Mouse (Mus musculus): ENCODE measurements around the gene Olfr808. TPM values are rescaled to one million over a fixed set of nuclear protein-coding genes. Genes with fewer than 3 reads are reported as not detected.

The Olfr808 gene
- polyA plus RNA-seq (2014; fragmentation: Nextera tagmentation; extraction: Ambion mirVana) = not detected in 2 replicates

DNA sequence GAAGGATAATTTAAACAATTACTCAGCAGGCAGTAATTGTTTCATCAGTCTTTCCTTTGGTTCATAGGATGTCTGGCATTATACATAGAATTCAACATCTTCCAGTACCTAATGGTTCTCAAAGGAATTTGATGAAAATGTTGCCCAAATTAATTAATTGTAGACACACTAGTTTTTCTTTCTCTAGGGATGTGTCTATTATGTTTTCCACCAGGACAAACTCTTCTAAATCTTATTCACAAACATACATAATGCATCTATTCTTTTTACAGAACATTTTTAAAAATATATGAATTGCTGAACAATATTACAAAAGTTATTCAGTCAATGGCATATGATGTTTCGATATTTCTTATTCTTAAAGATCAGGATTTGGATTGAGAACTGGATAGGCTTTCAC is at the start of gene Olfr808:
Olfr808 (plus strand) TSS at position 301 of the 400 bp plus-strand sequence.
- no peak for ATAC-seq (replicated peaks; ENCODE audit: low FRiP score, low TSS enrichment, low read depth)
- Histone ChIP-seq H3K4me3 (ENCODE audit: low read depth, low read length) (no peak within 1 kb of the TSS), H3K9me3 (ENCODE audit: control insufficient read depth, low read length) (no peaks in the 10 kb centered on the region), H3K27me3 (replicated peaks; ENCODE audit: control insufficient read depth, insufficient read depth, low read length) (no peaks in the 10 kb centered on the region), H3K27ac (ENCODE audit: low read depth) (no peak within 1 kb of the TSS), H3K4me2 (ENCODE audit: low read length) (no peak within 1 kb of the TSS), H3K4me1 (replicated peaks; ENCODE audit: control insufficient read depth, insufficient read depth, low read length) (no peaks in the 10 kb centered on the region), H3K36me3 (ENCODE audit: control insufficient read depth, insufficient read depth, low read length) (no peaks in the 10 kb centered on the region), H3K9ac (ENCODE audit: low read length) (no peak within 1 kb of the TSS)
- 90% methylated on average over 1 of the region's 1 CpGs for WGBS
- DNase-seq (ENCODE audit: low spot score) = no peak

DNA sequence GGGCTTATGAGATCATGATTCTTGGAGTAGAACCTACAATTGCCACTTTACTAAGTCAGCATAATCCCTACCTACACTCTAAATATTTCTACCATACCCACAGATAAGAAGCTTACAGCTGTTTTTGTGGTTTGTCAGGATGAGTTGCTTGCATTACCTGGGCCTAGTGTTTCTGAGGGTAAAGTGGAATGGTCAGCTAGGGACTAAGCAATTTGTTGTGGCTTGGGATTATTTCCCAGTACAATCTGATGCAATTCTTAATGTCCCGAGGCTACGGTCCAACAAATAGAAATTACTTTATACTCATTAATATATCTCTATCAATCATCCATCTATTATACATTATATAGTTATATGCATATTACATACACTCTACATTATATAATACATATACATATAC is 36.0 kb upstream of the Olfr808 start, which contains the start of gene Olfr805:
Olfr805 (minus strand) TSS at position 101 of the 400 bp plus-strand sequence.
- Histone ChIP-seq H3K27ac (ENCODE audit: low read depth) (no peak within 1 kb of the TSS), H3K36me3 (ENCODE audit: control insufficient read depth, insufficient read depth, low read length) (no peaks in the 10 kb centered on the region), H3K9ac (ENCODE audit: low read length) (no peak within 1 kb of the TSS), H3K4me3 (ENCODE audit: low read depth, low read length) (no peak within 1 kb of the TSS), H3K9me3 (ENCODE audit: control insufficient read depth, low read length) (no peaks in the 10 kb centered on the region), H3K4me1 (replicated peaks; ENCODE audit: control insufficient read depth, insufficient read depth, low read length) (no peaks in the 10 kb centered on the region), H3K4me2 (ENCODE audit: low read length) (no peak within 1 kb of the TSS), H3K27me3 (replicated peaks; ENCODE audit: control insufficient read depth, insufficient read depth, low read length) (no peaks in the 10 kb centered on the region)
- WGBS = 95% methylated on average over 2 of the region's 2 CpGs
- no peak for ATAC-seq (replicated peaks; ENCODE audit: low FRiP score, low TSS enrichment, low read depth)
- DNase-seq (ENCODE audit: low spot score) = no peak

DNA sequence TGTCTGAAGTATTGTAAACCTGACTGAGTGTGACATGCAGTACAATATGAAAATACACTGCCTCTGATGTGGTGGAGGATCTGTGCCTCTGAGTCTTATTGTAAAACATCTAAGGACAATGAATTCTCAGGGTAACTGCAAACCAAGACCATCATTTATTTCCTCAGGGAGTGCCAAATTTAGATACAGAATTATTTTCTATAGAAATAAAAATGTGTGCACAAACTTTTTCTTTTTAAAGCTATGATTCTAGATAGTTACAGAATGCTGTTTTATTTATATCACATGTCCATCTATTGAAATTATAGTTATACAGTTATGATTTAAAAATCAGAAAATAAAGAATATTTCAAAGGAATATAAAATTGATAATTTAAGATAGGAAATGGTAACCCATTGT is 23.5 kb upstream of the Olfr808 start, which contains the start of gene Olfr806:
Olfr806 (minus strand) TSS at position 101 of the 400 bp plus-strand sequence.
- ATAC-seq (replicated peaks; ENCODE audit: low FRiP score, low TSS enrichment, low read depth) (no peak), DNase-seq (ENCODE audit: low spot score) (no peak)
- H3K27ac ChIP-seq (ENCODE audit: low read depth) = no peak within 1 kb of the TSS
- no peaks in the 10 kb centered on the region for H3K27me3 ChIP-seq (replicated peaks; ENCODE audit: control insufficient read depth, insufficient read depth, low read length)
- H3K4me2 ChIP-seq (ENCODE audit: low read length) = no peak within 1 kb of the TSS
- H3K36me3 ChIP-seq (ENCODE audit: control insufficient read depth, insufficient read depth, low read length) = no peaks in the 10 kb centered on the region
- no peaks in the 10 kb centered on the region for H3K9me3 ChIP-seq (ENCODE audit: control insufficient read depth, low read length)
- H3K9ac ChIP-seq (ENCODE audit: low read length) = no peak within 1 kb of the TSS
- no peaks in the 10 kb centered on the region for H3K4me1 ChIP-seq (replicated peaks; ENCODE audit: control insufficient read depth, insufficient read depth, low read length)
- H3K4me3 ChIP-seq (ENCODE audit: low read depth, low read length) = no peak within 1 kb of the TSS

DNA sequence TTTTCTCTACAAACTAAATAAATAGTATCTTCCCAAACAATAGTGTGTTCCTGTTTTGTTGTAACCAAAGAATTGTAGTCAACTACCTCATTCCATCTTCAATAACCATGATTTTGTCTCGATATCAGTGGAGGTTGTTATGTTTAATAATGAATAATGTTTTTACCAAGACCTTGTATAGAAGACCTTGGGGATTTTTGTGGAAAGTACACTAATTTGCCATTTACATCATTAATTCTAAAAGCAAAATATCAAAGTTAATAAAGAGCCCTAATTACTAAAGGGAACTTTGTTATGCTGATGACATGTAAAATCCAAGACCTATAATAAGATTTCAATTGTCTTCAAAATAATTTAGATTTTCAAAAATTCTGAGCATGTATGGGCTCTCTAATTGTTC is 7.6 kb upstream of the Olfr808 start, which contains the start of gene Olfr807:
Olfr807 (minus strand) TSS at position 101 of the 400 bp plus-strand sequence.
- H3K27ac ChIP-seq (ENCODE audit: low read depth) = no peak within 1 kb of the TSS
- WGBS = 79% methylated on average over 1 of the region's 1 CpGs
- H3K9me3 ChIP-seq (ENCODE audit: control insufficient read depth, low read length) = no peaks in the 10 kb centered on the region
- H3K4me2 ChIP-seq (ENCODE audit: low read length) = no peak within 1 kb of the TSS
- ATAC-seq (replicated peaks; ENCODE audit: low FRiP score, low TSS enrichment, low read depth) = no peak
- H3K36me3 ChIP-seq (ENCODE audit: control insufficient read depth, insufficient read depth, low read length) = no peaks in the 10 kb centered on the region
- DNase-seq (ENCODE audit: low spot score) = no peak
- H3K9ac ChIP-seq (ENCODE audit: low read length) = no peak within 1 kb of the TSS
- no peaks in the 10 kb centered on the region for H3K27me3 ChIP-seq (replicated peaks; ENCODE audit: control insufficient read depth, insufficient read depth, low read length)
- H3K4me1 ChIP-seq (replicated peaks; ENCODE audit: control insufficient read depth, insufficient read depth, low read length) = no peaks in the 10 kb centered on the region
- no peak within 1 kb of the TSS for H3K4me3 ChIP-seq (ENCODE audit: low read depth, low read length)

DNA sequence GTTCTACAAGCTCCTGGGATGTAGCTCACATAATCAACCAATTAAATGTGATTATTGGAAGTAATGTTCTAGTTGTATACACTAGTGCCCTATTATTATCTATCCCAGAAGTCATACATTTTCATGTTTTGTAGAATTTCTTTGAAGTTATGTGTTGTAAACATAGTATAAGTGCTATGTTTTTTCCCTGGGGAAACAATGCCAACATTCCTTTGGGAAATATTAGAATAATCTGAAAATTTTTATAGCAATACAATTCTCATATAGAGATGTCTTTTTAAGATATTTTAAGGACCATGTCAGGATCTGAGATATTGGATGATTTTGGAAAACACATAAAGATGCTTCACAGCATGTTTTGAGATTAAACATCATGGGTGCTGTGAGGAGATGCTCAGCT is 9.1 kb downstream of the Olfr808 start, which contains the start of gene Olfr809:
Olfr809 (plus strand) TSS at position 301 of the 400 bp plus-strand sequence.
- ATAC-seq (replicated peaks; ENCODE audit: low FRiP score, low TSS enrichment, low read depth) = no peak
- H3K4me1 ChIP-seq (replicated peaks; ENCODE audit: control insufficient read depth, insufficient read depth, low read length) = no peaks in the 10 kb centered on the region
- no peak within 1 kb of the TSS for H3K4me2 ChIP-seq (ENCODE audit: low read length)
- no peak within 1 kb of the TSS for H3K9ac ChIP-seq (ENCODE audit: low read length)
- DNase-seq (ENCODE audit: low spot score) = no peak
- no peaks in the 10 kb centered on the region for H3K9me3 ChIP-seq (ENCODE audit: control insufficient read depth, low read length)
- H3K4me3 ChIP-seq (ENCODE audit: low read depth, low read length) = no peak within 1 kb of the TSS
- H3K36me3 ChIP-seq (ENCODE audit: control insufficient read depth, insufficient read depth, low read length) = no peaks in the 10 kb centered on the region
- no peak within 1 kb of the TSS for H3K27ac ChIP-seq (ENCODE audit: low read depth)
- H3K27me3 ChIP-seq (replicated peaks; ENCODE audit: control insufficient read depth, insufficient read depth, low read length) = no peaks in the 10 kb centered on the region

DNA sequence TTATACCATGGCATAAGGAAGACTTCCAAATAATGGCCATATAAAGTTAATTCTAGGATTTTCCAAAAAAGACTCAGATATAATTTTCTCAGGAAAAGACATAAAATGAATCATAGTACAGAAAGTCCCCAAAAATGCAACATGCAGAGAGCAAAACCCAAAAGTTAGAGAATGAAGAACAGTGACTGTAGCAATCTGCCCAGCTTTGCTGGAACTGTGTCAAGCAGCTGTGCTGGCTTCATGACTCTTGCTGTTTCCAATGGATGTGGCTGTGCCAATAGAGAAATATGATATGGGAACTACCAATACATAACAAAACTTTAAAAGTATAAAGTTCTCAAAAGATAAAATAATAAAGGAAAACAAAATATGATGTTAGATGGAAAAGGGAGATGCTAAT is 12.8 kb downstream of the Olfr808 start:
- Histone ChIP-seq H3K9me3 (ENCODE audit: control insufficient read depth, low read length) (no peaks in the 10 kb centered on the region), H3K27ac (ENCODE audit: low read depth) (no peak overlapping the region), H3K9ac (ENCODE audit: low read length) (no peak overlapping the region), H3K4me2 (ENCODE audit: low read length) (no peak overlapping the region), H3K27me3 (replicated peaks; ENCODE audit: control insufficient read depth, insufficient read depth, low read length) (no peaks in the 10 kb centered on the region), H3K4me1 (replicated peaks; ENCODE audit: control insufficient read depth, insufficient read depth, low read length) (no peaks in the 10 kb centered on the region), H3K4me3 (ENCODE audit: low read depth, low read length) (no peak overlapping the region), H3K36me3 (ENCODE audit: control insufficient read depth, insufficient read depth, low read length) (no peaks in the 10 kb centered on the region)
- no peak for DNase-seq (ENCODE audit: low spot score)
- no peak for ATAC-seq (replicated peaks; ENCODE audit: low FRiP score, low TSS enrichment, low read depth)

DNA sequence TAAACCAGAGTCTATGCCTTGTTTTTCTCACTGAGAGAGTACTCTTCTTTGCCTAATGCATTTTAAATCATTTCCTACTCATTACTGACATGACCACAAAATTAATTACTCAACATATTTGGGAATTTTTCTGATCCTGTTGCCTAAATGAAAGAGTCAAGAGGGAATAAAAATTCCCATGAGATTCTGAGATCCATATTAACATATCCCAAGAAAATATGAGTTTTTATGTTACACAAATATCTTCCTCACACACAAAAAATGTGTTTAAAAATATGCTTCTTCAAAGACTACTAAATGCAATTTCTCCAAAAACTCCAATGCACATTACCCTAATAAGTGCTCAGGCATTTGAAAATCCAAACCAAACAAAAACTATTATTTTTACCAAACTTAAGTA is 29.5 kb downstream of the Olfr808 start, which contains the start of gene Olfr810:
Olfr810 (minus strand) TSS at position 101 of the 400 bp plus-strand sequence.
- no peaks in the 10 kb centered on the region for H3K36me3 ChIP-seq (ENCODE audit: control insufficient read depth, insufficient read depth, low read length)
- no peaks in the 10 kb centered on the region for H3K4me1 ChIP-seq (replicated peaks; ENCODE audit: control insufficient read depth, insufficient read depth, low read length)
- no peak within 1 kb of the TSS for H3K4me2 ChIP-seq (ENCODE audit: low read length)
- no peaks in the 10 kb centered on the region for H3K9me3 ChIP-seq (ENCODE audit: control insufficient read depth, low read length)
- H3K9ac ChIP-seq (ENCODE audit: low read length) = no peak within 1 kb of the TSS
- DNase-seq (ENCODE audit: low spot score) (no peak), ATAC-seq (replicated peaks; ENCODE audit: low FRiP score, low TSS enrichment, low read depth) (no peak)
- H3K4me3 ChIP-seq (ENCODE audit: low read depth, low read length) = no peak within 1 kb of the TSS
- no peaks in the 10 kb centered on the region for H3K27me3 ChIP-seq (replicated peaks; ENCODE audit: control insufficient read depth, insufficient read depth, low read length)
- H3K27ac ChIP-seq (ENCODE audit: low read depth) = no peak within 1 kb of the TSS

DNA sequence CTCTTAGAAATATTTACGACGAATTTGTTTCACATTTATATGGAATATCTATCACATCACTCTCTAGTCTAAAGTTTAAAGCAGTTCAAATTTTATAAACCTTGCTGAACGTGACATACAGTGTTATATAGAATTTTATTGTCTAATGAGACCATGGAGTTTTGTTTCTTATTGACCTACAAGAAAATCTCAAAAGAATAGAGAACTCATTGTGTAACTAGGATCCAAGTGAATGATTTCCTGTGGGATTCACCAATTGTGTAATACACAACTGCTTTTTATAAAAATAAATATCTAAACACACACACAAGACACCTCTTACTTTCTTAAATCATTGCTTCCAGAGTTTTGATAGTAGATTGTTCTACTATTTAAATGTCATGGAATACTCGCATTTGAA is 39.0 kb downstream of the Olfr808 start, which contains the start of gene Olfr811:
Olfr811 (minus strand) TSS at position 101 of the 400 bp plus-strand sequence.
- no peak for ATAC-seq (replicated peaks; ENCODE audit: low FRiP score, low TSS enrichment, low read depth)
- no peaks in the 10 kb centered on the region for H3K27me3 ChIP-seq (replicated peaks; ENCODE audit: control insufficient read depth, insufficient read depth, low read length)
- no peaks in the 10 kb centered on the region for H3K9me3 ChIP-seq (ENCODE audit: control insufficient read depth, low read length)

More for the DNA sequence above, 39.0 kb downstream of the Olfr808 start, which contains the start of gene Olfr811:
- Histone ChIP-seq H3K27ac (ENCODE audit: low read depth) (no peak within 1 kb of the TSS), H3K9ac (ENCODE audit: low read length) (no peak within 1 kb of the TSS), H3K4me3 (ENCODE audit: low read depth, low read length) (no peak within 1 kb of the TSS), H3K4me1 (replicated peaks; ENCODE audit: control insufficient read depth, insufficient read depth, low read length) (no peaks in the 10 kb centered on the region), H3K4me2 (ENCODE audit: low read length) (no peak within 1 kb of the TSS), H3K36me3 (ENCODE audit: control insufficient read depth, insufficient read depth, low read length) (no peaks in the 10 kb centered on the region)
- WGBS = 80% methylated on average over 4 of the region's 4 CpGs
- no peak for DNase-seq (ENCODE audit: low spot score)
